Comparison of ENCODE assay signal across 25 mouse cellular contexts in the genomic region with DNA sequence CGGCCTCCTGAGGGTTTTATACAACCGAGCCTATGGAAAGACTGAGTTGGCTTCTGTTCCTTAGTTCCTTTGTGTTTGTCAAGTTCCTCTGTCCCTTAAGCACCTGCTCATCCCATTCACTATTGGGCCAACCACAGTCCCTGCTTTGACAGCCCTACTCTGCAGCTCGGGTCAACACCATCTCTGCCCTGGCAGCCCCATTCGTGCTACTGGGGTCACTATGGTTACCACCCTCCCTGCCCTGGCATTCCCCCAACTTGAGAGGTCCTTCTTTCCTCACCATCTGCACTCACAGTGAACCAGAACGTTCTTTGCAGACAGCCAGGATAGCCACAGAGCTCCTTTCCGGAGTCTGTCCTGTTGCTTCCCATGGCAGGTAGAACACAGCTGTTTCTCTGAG.
DNase-seq lines count a peak whose midpoint lies in the region; ATAC-seq lines count a peak whose summit lies in the region.
"Had no signal": no experiment of that assay in that cellular context is flagged by ENCODE, and none has a peak within 500 bp of the region (broad histone marks: within the 10 kb centered on the region; RNA-seq: fewer than 3 reads in every experiment).

No protein-coding gene starts in this region.

- H3K27ac ChIP-seq in hindbrain, embryonic 14.5 days, result 0 out of 2 replicates have a peak overlapping the region, but pooled peaks have one; percentile 32
- no peak overlapping the region for H3K27ac ChIP-seq in hindbrain, embryonic 11.5 days (ENCODE audit: low read depth, low read length)
- H3K27ac ChIP-seq in forebrain, embryonic 15.5 days (replicated peaks), result peak overlapping the region; percentile 61; the same call in 1 of the 2 replicates
- H3K27ac ChIP-seq: embryonic facial prominence, embryonic 10.5 days; heart, embryonic 15.5 days; kidney, embryonic 15.5 days; limb, embryonic 10.5 days; liver, embryonic 15.5 days; stomach, embryonic 15.5 days had no signal

- no peak overlapping the region for H3K4me3 ChIP-seq in hindbrain, embryonic 14.5 days (replicated peaks; ENCODE audit: low read length)
- H3K4me3 ChIP-seq in hindbrain, embryonic 11.5 days (ENCODE audit: low read depth, low read length), result no peak overlapping the region
- H3K4me3 ChIP-seq in forebrain, embryonic 15.5 days, result no peak overlapping the region
- H3K4me3 ChIP-seq: embryonic facial prominence, embryonic 10.5 days; heart, embryonic 15.5 days; kidney, embryonic 15.5 days; limb, embryonic 10.5 days; liver, embryonic 15.5 days; stomach, embryonic 15.5 days had no signal

- no peak overlapping the region for H3K4me2 ChIP-seq in hindbrain, embryonic 14.5 days (replicated peaks)
- H3K4me2 ChIP-seq in hindbrain, embryonic 11.5 days (replicated peaks; ENCODE audit: low read depth, low read length), result no peak overlapping the region
- H3K4me2 ChIP-seq in forebrain, embryonic 15.5 days (replicated peaks), result no peak overlapping the region
- H3K4me2 ChIP-seq: heart, embryonic 15.5 days; kidney, embryonic 15.5 days; liver, embryonic 15.5 days; stomach, embryonic 15.5 days had no signal

- H3K9me3 ChIP-seq in hindbrain, embryonic 14.5 days (ENCODE audit: control insufficient read depth, low read length), result no peaks in the 10 kb centered on the region
- no peaks in the 10 kb centered on the region for H3K9me3 ChIP-seq in hindbrain, embryonic 11.5 days (ENCODE audit: control insufficient read depth, low read length)
- no peaks in the 10 kb centered on the region for H3K9me3 ChIP-seq in forebrain, embryonic 15.5 days
- H3K9me3 ChIP-seq: embryonic facial prominence, embryonic 10.5 days; heart, embryonic 15.5 days; kidney, embryonic 15.5 days; limb, embryonic 10.5 days; liver, embryonic 15.5 days; stomach, embryonic 15.5 days had no signal

- no peaks in the 10 kb centered on the region; the same call in 1 of the 2 replicates for H3K36me3 ChIP-seq in hindbrain, embryonic 14.5 days (replicated peaks; ENCODE audit: control insufficient read depth, insufficient read depth)
- no peaks in the 10 kb centered on the region for H3K36me3 ChIP-seq in hindbrain, embryonic 11.5 days (ENCODE audit: control insufficient read depth, insufficient read depth, low read length)
- no peaks in the 10 kb centered on the region for H3K36me3 ChIP-seq in forebrain, embryonic 15.5 days
- H3K36me3 ChIP-seq: embryonic facial prominence, embryonic 10.5 days; heart, embryonic 15.5 days; kidney, embryonic 15.5 days; limb, embryonic 10.5 days; liver, embryonic 15.5 days; stomach, embryonic 15.5 days had no signal

- H3K27me3 ChIP-seq in hindbrain, embryonic 14.5 days (ENCODE audit: control insufficient read depth, insufficient read depth, low read length), result no peaks in the 10 kb centered on the region
- no peaks in the 10 kb centered on the region for H3K27me3 ChIP-seq in hindbrain, embryonic 11.5 days (ENCODE audit: control insufficient read depth, insufficient read depth, low read length)
- H3K27me3 ChIP-seq in forebrain, embryonic 15.5 days, result no peaks in the 10 kb centered on the region
- H3K27me3 ChIP-seq: heart, embryonic 15.5 days; kidney, embryonic 15.5 days; liver, embryonic 15.5 days; stomach, embryonic 15.5 days had no signal

- no peak for ATAC-seq in hindbrain, embryonic 14.5 days (ENCODE audit: low FRiP score)
- no peak for ATAC-seq in hindbrain, embryonic 11.5 days (ENCODE audit: low FRiP score)
- ATAC-seq in forebrain, embryonic 15.5 days (replicated peaks), result 0 out of 2 replicates have a peak, but pooled peaks have one; percentile 42
- ATAC-seq: activated CD4-positive, CD25-positive, alpha-beta regulatory T cell, adult 4 months had no signal

- DNase-seq in hindbrain, embryonic 14.5 days (ENCODE audit: low spot score), result no peak
- no peak for DNase-seq in hindbrain, embryonic 11.5 days (ENCODE audit: low spot score)
- DNase-seq in retina, postnatal 1 day, result peak; percentile 52
- no peak for DNase-seq in retina, embryonic 14.5 days (ENCODE audit: low spot score)
- DNase-seq in thymus, postnatal 36 days, result no peak
- DNase-seq in left cerebral cortex, adult 18-20 months (ENCODE audit: low spot score in 2 of 2), result no peak
- DNase-seq: adrenal gland, adult 8-10 months; cerebellum, adult 8-10 months; gastrocnemius, postnatal 25 days; heart, postnatal 36 days; kidney, adult 11 months; kidney, postnatal 4 days; layer of hippocampus, adult 9-11 months; liver; lung, postnatal 4 days; thymus, adult 18-20 months; thymus, postnatal 4 days had no signal

- H3K4me1 ChIP-seq in hindbrain, embryonic 14.5 days (replicated peaks; ENCODE audit: control insufficient read depth, insufficient read depth, low read length), result peaks cover 24% of the 10 kb centered on the region
- H3K4me1 ChIP-seq in hindbrain, embryonic 11.5 days (replicated peaks; ENCODE audit: control insufficient read depth, insufficient read depth, low read length), result no peaks in the 10 kb centered on the region
- peaks cover 19% of the 10 kb centered on the region for H3K4me1 ChIP-seq in forebrain, embryonic 15.5 days
- H3K4me1 ChIP-seq: heart, embryonic 15.5 days; kidney, embryonic 15.5 days; limb, embryonic 10.5 days; liver, embryonic 15.5 days; stomach, embryonic 15.5 days had no signal

- H3K9ac ChIP-seq in hindbrain, embryonic 14.5 days, result no peak overlapping the region
- no peak overlapping the region for H3K9ac ChIP-seq in hindbrain, embryonic 11.5 days (ENCODE audit: low read depth, low read length)
- H3K9ac ChIP-seq in forebrain, embryonic 15.5 days (replicated peaks), result no peak overlapping the region
- H3K9ac ChIP-seq: heart, embryonic 15.5 days; kidney, embryonic 15.5 days; liver, embryonic 15.5 days; stomach, embryonic 15.5 days had no signal

- WGBS in hindbrain, embryonic 14.5 days, result 18% methylated on average over 6 of the region's 6 CpGs
- WGBS in hindbrain, embryonic 11.5 days, result 41% methylated on average over 6 of the region's 6 CpGs
- WGBS in forebrain, embryonic 15.5 days, result 26% methylated on average over 6 of the region's 6 CpGs
